Mouse (Mus musculus) cerebellum, adult 2 months (tissue): ENCODE results near the gene Pdyn. TPM values are rescaled to one million over a fixed set of nuclear protein-coding genes. Genes with fewer than 3 reads are reported as not detected.

Experiments
- DNase-seq, 2 experiments: peaks; one replicate each; pipeline ENCODE4 v3.0.0; 2021
- H3K27ac ChIP-seq: fragments of 200-500 bp; 2 replicates; pipeline ENCODE4 v1.5.1; 2012; ENCODE audit warnings: low read length, control low read depth, inconsistent platforms; ENCODE audit not compliant: insufficient read depth
- H3K27me3 ChIP-seq: fragments of 200-500 bp; 2 replicates; pipeline ENCODE4 v1.6.1; 2012; ENCODE audit warnings: inconsistent platforms, mild to moderate bottlenecking, low read length, moderate library complexity; ENCODE audit not compliant: control insufficient read depth, insufficient read depth
- H3K4me1 ChIP-seq: fragments of 200-500 bp; 2 replicates; pipeline ENCODE4 v1.6.1; 2011; ENCODE audit warnings: low read length; ENCODE audit not compliant: control insufficient read depth, insufficient read depth
- H3K4me3 ChIP-seq: fragments of 200-500 bp; replicated peaks from 2 replicates; pipeline ENCODE3; 2011; ENCODE audit warnings: mild to moderate bottlenecking, low read depth, low read length, control low read depth; ENCODE audit not compliant: insufficient read depth
- CTCF ChIP-seq: fragments of 200-500 bp; IDR thresholded peaks from 2 replicates; pipeline ENCODE4 v1.5.1; 2011; ENCODE audit warnings: low read depth, mild to moderate bottlenecking, control low read depth, low read length, moderate library complexity, borderline replicate concordance; ENCODE audit not compliant: insufficient read depth
- POLR2A ChIP-seq: fragments of 200-500 bp; IDR thresholded peaks from 2 replicates; pipeline ENCODE4 v1.6.1; 2011; ENCODE audit warnings: low read length, control low read depth, borderline replicate concordance; ENCODE audit not compliant: insufficient read depth
- WGBS: fragments of 180-500 bp; shearing (Covaris S2); methylation state at CpG from one replicate; pipeline ENCODE4 v1.1.7; 2018; 5-methylcytosine and 5-hydroxymethylcytosine counted together
- polyA plus RNA-seq: library from polyadenylated mRNA; depleted of rRNA; stranded (reverse); fragments of >200 nt; gene quantifications from 2 replicates; pipeline ENCODE4 v1.2.3, GENCODE M21; 2012

The Pdyn gene
- polyA plus RNA-seq, 1 experiment: 2.9 TPM

DNA sequence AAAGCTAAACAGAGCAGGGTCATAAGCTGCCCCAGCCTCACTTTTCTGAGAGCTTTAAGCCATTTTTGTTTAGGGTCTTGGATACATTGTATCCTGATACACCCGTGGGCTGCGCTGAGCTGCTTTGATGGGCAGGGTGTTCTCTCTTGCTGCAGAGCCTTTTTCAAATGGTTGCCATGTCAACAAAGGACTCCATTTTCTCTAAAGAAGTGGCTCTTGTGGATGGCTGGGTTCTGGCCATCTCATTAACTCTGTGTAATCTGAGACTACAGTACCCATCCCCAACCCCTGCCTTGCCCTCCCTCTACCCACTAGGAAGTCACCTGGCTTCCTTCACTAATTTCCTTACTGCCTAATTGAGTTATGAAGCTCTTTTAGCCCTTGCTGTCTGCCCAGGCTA lies 22.0 kb downstream of the Pdyn start:
- 72% methylated on average over 2 of the region's 2 CpGs for WGBS

DNA sequence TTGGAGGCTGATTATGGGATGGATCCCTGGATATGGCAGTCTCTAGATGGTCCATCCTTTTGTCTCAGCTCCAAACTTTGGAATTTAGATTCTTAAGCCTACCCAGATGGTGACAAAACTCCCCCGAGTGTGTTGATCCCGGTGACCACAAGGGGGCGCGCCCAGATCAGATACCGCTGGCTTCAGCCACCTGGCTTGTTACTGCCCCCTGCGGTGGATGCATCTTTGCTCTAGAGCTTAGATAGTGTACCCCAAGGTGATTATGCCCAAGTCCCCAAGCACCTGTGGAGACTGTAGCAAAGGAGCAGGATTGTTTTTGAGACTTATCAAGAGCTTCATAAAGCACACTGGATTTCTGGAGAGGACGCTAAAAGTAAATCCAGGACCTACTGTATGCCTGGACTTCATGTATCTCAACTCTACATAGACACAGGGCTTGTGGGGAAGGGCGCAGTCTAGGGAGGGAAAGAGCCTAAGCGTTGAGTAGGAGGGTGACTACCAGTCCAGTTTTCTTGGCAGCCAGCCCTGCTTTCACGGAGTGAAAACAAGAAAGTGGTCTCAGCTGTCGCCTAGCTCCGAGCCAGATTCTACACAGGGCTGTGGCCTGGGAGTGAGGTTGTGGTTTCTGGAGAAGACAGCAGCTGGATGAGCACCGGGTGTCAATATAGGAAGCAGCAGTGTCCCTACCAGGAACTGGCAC lies 24.6 kb downstream of the Pdyn start:
- Histone ChIP-seq H3K4me1 (no peaks in the 10 kb centered on the region), H3K27me3 (no peaks in the 10 kb centered on the region), H3K27ac (no peak overlapping the region), H3K4me3 (no peak overlapping the region)
- WGBS: 15% methylated on average over 13 of the region's 13 CpGs
- DNase-seq: peak; percentile 75 to 85
- TF ChIP-seq CTCF (peak; percentile 95), POLR2A (no peak)

More for the DNA sequence above, 22.0 kb downstream of the Pdyn start:
- no peak for DNase-seq
- Histone ChIP-seq H3K27me3 (no peaks in the 10 kb centered on the region), H3K27ac (no peak overlapping the region), H3K4me3 (no peak overlapping the region), H3K4me1 (no peaks in the 10 kb centered on the region)
- no peak for TF ChIP-seq CTCF

DNA sequence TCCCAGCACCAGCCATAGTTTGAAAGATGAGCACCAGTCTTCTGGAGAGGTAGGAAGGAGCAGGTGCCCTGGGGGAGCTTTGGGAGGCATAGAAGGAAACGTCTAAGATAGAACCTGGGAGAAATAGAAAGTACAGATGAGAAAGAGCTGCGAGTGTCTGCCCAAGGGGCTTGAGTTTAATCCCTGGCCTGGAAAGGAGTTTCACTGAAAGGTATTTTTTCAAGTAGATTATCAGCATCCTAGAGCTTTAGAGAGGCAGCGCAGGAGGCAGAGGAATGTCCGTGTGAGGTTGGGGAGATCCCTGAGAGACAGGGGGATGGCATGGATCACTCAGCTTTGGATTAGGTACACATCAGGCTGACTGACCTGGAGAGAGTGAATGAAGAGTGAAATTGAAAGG lies 27.7 kb downstream of the Pdyn start:
- no peak overlapping the region for H3K27ac ChIP-seq
- H3K27me3 ChIP-seq: no peaks in the 10 kb centered on the region
- DNase-seq: no peak
- no peaks in the 10 kb centered on the region for H3K4me1 ChIP-seq
- TF ChIP-seq CTCF: no peak
- no peak for TF ChIP-seq POLR2A
- WGBS: 82% methylated on average over 4 of the region's 4 CpGs
- no peak overlapping the region for H3K4me3 ChIP-seq

DNA sequence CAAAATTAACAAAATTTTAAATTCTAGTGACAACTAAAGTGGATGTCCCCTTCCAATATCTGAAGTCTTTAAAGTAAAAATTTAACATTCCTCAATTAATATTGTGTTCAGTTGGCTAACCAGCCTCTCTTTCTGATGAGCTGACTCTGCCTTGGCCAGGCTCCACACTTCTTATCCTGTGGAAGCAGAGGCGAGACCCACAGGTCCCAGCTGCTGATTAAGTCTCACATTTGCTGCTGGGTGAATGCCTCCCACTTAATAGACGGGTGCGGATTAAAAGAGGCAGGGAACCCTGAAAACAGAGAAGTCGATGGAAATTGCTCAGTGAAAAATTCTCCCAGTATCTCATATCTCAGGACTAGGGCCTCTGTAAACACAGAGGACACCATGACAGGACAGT lies 37.2 kb downstream of the Pdyn start:
- Histone ChIP-seq H3K4me3 (no peak overlapping the region), H3K27ac (no peak overlapping the region), H3K27me3 (no peaks in the 10 kb centered on the region), H3K4me1 (no peaks in the 10 kb centered on the region)
- 65% methylated on average over 4 of the region's 4 CpGs for WGBS
- TF ChIP-seq CTCF (no peak), POLR2A (no peak)
- DNase-seq: no peak

DNA sequence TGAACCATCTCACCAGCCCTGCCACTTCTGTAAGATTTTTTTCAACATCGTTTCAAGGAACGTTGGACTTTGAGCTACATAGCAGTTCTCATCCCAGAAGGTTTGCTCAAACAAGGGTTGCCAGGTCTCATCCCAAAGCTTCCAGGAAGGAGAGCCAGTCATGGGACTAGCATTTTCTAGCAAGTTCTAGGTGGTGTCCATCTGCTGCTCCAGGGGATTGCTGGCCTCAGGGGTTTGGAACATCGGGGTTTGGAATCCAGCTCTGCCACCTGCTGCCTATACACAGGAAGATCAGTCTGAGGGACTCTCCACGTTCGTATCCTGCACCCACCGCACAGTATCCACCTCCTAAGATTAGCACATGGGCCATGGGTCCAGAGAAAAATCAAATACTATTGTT lies 39.6 kb downstream of the Pdyn start:
- 40% methylated on average over 6 of the region's 6 CpGs for WGBS
- Histone ChIP-seq H3K27me3 (no peaks in the 10 kb centered on the region), H3K4me1 (no peaks in the 10 kb centered on the region), H3K27ac (no peak overlapping the region), H3K4me3 (no peak overlapping the region)
- TF ChIP-seq POLR2A (no peak), CTCF (peak; percentile 24; the same call in 1 of the 2 replicates)
- DNase-seq: peak in 1 of 2 experiments; percentile 37

DNA sequence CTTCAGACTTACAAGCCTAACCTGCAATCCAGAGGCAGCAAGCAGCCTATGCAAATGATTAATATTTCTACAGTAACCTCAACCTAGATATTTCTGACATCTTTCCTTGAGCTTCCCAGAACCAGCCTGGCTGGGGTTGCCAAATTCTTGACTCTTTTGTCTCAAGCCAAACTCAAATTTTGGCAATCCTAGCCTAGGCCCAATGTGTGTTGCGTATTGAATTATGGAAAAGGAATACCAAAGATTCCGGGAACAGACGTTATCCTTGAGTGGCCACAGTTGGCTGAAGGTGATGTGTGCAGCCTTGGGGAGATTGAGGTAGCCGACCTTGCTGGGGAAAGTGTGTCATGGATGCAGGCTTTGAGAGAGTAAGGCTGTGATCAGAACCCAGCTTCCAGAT lies 40.8 kb downstream of the Pdyn start:
- H3K4me1 ChIP-seq: no peaks in the 10 kb centered on the region
- H3K27ac ChIP-seq: no peak overlapping the region
- WGBS: 80% methylated on average over 4 of the region's 4 CpGs
- no peak for DNase-seq
- no peak overlapping the region for H3K4me3 ChIP-seq
- no peak for TF ChIP-seq POLR2A
- TF ChIP-seq CTCF: no peak
- no peaks in the 10 kb centered on the region for H3K27me3 ChIP-seq

DNA sequence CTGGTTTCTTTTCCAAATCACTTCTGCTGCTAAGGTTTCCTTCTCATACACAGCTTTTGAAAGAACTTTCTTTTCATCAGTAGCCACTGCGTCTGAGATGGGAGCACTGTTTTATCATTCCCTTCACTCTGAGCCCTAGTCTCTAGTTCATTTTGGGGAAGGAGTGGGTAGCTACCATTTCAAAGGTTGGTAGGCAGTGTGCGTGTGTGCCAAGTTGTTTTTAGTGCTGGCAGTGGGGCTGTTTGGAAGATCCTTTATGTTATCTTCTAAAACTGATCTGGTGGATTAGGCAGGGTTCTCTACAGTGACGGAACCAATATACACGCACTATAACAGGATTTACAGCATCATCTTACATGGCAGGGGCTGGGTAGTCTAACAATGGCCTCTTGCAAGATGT lies 44.6 kb downstream of the Pdyn start:
- 96% methylated on average over 4 of the region's 4 CpGs for WGBS
- DNase-seq: no peak

DNA sequence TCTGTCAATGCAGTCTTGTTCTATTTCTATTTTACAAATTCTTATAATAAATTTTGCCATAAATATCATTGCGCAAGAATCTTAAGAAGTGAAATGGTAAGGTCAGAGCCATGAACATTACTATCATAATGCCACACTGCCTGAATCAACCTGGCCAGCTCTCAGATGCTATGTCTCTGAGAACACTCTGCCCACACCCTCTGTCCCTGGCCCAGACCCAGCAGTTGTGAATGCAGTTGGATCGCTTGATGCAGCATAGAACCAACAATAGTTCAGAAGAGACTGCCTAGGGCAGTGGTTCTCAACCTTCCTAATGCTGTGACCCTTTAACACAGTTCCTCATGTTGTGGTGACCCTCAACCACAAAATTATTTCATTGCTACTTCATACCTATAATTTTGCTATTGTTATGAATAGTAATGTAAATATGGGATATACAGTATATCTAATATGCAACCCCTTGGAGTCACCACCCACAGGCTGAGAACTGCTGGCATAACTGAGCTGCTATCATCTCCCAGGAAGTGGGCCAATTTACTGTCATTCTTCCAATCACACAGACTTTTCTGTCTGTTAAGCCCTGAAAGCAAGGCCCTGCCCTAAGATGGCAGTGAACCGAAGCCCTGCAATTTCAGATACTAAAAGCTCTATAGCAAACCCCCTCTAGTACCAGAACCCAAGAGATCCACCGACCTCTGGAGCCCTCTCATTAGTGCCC lies 45.3 kb downstream of the Pdyn start:
- no peak overlapping the region for H3K27ac ChIP-seq
- peaks cover 10% of the 10 kb centered on the region for H3K4me1 ChIP-seq
- TF ChIP-seq POLR2A (no peak), CTCF (no peak)
- no peak overlapping the region for H3K4me3 ChIP-seq
- H3K27me3 ChIP-seq: no peaks in the 10 kb centered on the region
- DNase-seq: no peak
- 56% methylated on average over 4 of the region's 4 CpGs for WGBS

More for the DNA sequence above, 44.6 kb downstream of the Pdyn start:
- peaks cover 10% of the 10 kb centered on the region for H3K4me1 ChIP-seq
- H3K27me3 ChIP-seq: no peaks in the 10 kb centered on the region
- TF ChIP-seq POLR2A (no peak), CTCF (no peak)
- H3K27ac ChIP-seq: no peak overlapping the region
- H3K4me3 ChIP-seq: no peak overlapping the region
